Mouse (Mus musculus): ENCODE measurements around the gene Chrne.

DNA sequence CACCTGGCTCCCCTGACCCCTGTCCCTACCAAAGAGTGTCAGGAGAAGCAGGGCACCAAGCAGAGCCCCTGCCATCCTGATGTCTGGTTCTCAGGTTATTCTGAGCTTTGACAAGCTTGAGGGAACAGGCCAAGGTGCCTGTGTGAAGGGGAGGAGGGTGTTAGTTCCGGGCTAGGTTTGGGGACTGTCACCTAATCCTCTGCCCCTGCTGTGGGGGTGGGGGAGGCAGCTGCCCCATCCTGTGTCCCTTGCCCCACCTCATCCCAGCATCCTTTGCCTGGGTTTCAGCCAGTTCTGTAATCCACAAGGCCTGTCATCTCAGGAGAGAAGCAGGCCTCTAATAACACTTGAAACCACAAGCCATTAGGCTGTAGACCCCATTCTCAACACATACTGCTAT, at the start of gene Chrne:
- TF ChIP-seq EP300 (IDR thresholded peaks at IDR 0.05) (no peak), CTCF (IDR thresholded peaks at IDR 0.05) (no peak)
